Mouse (Mus musculus): Measurements from ENCODE around the gene Adsl. TPM values are rescaled to one million over a fixed set of nuclear protein-coding genes. Genes with fewer than 3 reads are reported as not detected.

The Adsl gene
- polyA plus RNA-seq, 1 experiment from 2014 or later, result 101 TPM

DNA sequence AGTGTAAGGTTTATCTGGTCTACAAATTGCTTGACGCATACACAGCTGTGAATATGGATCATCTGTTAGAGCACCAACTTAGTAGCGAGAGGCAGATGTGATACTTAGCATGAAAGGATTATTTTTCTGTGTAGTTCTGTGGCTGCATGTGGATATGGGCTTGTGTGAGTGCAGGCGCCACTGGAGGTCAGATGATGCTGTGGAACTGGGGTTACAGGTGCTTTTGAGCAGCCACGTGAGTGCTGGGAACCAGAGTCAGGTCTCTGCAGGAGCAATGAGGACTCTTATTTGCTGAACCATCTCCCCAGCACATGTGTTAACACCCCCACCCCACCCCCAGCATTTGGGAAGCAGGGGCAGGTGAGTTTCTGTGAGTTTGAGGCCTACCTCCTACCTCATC is 1.1 kb downstream of the Adsl start:
- Histone ChIP-seq H3K36me3 (peaks cover 24% of the 10 kb centered on the region), H3K4me2 (replicated peaks) (peak overlapping the region; percentile 74), H3K4me1 (replicated peaks) (peaks cover 16% of the 10 kb centered on the region), H3K4me3 (replicated peaks) (peak overlapping the region; percentile 77), H3K27ac (no peak overlapping the region), H3K27me3 (no peaks in the 10 kb centered on the region), H3K9me3 (no peaks in the 10 kb centered on the region), H3K9ac (replicated peaks) (peak overlapping the region; percentile 73; the same call in 1 of the 2 replicates)
- no peak for ATAC-seq
- 61% methylated on average over 4 of the region's 4 CpGs for WGBS

DNA sequence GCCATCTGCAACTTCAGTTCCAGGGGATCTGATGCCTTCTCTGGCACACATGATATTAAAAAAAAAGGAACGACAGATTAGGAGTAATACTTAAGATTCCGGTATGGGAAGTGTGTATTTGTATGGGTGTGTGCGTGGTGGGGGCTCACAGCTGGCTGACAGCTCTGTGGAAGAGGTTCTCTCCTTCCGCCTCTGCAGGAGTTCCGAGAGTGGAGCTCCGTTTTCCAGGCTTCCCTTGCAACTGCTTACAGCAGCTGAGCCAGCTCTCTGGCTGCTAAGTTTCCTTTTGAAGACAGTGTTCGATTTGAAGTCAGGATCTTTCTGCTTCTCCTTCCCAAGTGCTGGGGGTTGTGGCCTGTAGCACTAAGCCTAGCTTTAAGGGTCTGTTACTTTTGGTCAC is 1.8 kb downstream of the Adsl start:
- peak overlapping the region; percentile 74 for H3K4me2 ChIP-seq (replicated peaks)

GRCm38 (mm10) chr15:80953971-80954370 is 5.7 kb downstream of the Adsl start:
- no peak for ATAC-seq
- peaks cover 17% of the 10 kb centered on the region for H3K4me1 ChIP-seq (replicated peaks)
- no peaks in the 10 kb centered on the region for H3K27me3 ChIP-seq
- no peaks in the 10 kb centered on the region for H3K9me3 ChIP-seq
- no peak overlapping the region for H3K4me3 ChIP-seq (replicated peaks)
- 94% methylated on average over 9 of the region's 9 CpGs for WGBS
- no peak overlapping the region for H3K4me2 ChIP-seq (replicated peaks)
- peaks cover 61% of the 10 kb centered on the region for H3K36me3 ChIP-seq
- no peak overlapping the region for H3K9ac ChIP-seq (replicated peaks)
- H3K27ac ChIP-seq, result no peak overlapping the region

More for the DNA sequence above, 1.8 kb downstream of the Adsl start:
- H3K27ac ChIP-seq, result no peak overlapping the region
- 91% methylated on average over 7 of the region's 7 CpGs for WGBS
- no peak for ATAC-seq
- H3K4me3 ChIP-seq (replicated peaks), result no peak overlapping the region
- no peaks in the 10 kb centered on the region for H3K27me3 ChIP-seq
- H3K36me3 ChIP-seq, result peaks cover 31% of the 10 kb centered on the region
- H3K9me3 ChIP-seq, result no peaks in the 10 kb centered on the region
- H3K4me1 ChIP-seq (replicated peaks), result peaks cover 20% of the 10 kb centered on the region
- no peak overlapping the region for H3K9ac ChIP-seq (replicated peaks)

GRCm38 (mm10) chr15:80954861-80955260 is 6.6 kb downstream of the Adsl start:
- no peak for ATAC-seq
- H3K4me3 ChIP-seq (replicated peaks), result no peak overlapping the region
- H3K9me3 ChIP-seq, result no peaks in the 10 kb centered on the region
- WGBS, result 61% methylated on average over 3 of the region's 3 CpGs
- H3K4me2 ChIP-seq (replicated peaks), result no peak overlapping the region
- peaks cover 69% of the 10 kb centered on the region for H3K36me3 ChIP-seq
- peaks cover 8% of the 10 kb centered on the region for H3K4me1 ChIP-seq (replicated peaks)
- H3K9ac ChIP-seq (replicated peaks), result 0 out of 2 replicates have a peak overlapping the region, but pooled peaks have one; percentile 28
- H3K27ac ChIP-seq, result no peak overlapping the region
- no peaks in the 10 kb centered on the region for H3K27me3 ChIP-seq

DNA sequence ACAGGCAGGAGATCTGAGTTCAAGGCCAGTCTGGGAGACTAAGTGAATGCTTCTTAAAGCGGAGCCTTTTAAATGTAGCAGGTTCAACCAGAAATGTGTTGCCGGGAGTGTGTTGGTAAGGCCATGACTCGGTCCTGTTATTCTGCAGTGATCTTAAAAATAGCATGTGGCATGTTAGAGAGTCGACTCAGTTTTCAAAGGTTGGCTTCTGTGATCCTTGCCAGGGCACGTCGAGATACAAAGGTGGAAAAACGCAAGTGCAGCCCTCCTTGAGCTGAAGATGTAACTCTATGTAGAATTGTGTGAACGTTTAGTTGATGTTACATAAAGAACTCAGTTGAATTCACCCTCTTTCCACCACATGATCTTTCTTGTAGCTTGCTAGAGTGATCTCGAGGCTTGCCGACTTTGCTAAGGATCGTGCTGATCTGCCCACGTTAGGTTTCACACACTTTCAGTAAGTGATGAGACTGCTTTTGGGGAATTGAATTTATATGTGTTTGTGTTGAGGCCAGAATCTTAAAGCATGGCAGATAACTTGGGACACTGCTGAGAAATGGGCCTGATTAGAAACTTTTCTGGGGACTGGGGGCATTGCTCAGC is 7.6 kb downstream of the Adsl start:
- Histone ChIP-seq H3K9me3 (no peaks in the 10 kb centered on the region), H3K9ac (replicated peaks) (no peak overlapping the region), H3K4me1 (replicated peaks) (peaks cover 5% of the 10 kb centered on the region; the same call in 1 of the 2 replicates), H3K36me3 (peaks cover 79% of the 10 kb centered on the region), H3K4me2 (replicated peaks) (no peak overlapping the region), H3K27me3 (no peaks in the 10 kb centered on the region), H3K4me3 (replicated peaks) (no peak overlapping the region), H3K27ac (no peak overlapping the region)
- WGBS, result 97% methylated on average over 12 of the region's 12 CpGs
- no peak for ATAC-seq

DNA sequence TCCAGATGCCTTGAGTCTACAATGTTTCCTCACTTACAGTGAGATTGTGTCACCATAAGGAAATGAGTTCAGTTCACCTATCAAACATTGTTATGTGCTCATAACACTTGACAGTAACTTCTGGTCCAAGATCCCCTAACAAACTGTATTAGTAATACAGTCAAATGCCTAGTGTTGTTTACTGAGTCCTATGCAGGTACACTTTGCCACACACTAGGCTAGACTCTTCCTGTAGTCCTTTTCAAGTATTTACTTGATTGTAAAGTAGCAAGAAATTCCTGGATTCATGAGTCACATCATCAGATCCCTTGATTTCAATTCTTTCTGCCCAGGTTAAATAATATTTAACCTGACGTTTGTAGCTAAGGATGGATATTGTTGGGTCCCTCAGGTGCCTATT is 21.1 kb downstream of the Adsl start:
- Histone ChIP-seq H3K36me3 (peaks cover 58% of the 10 kb centered on the region), H3K9me3 (no peaks in the 10 kb centered on the region), H3K4me3 (replicated peaks) (no peak overlapping the region), H3K4me2 (replicated peaks) (no peak overlapping the region), H3K27me3 (no peaks in the 10 kb centered on the region), H3K27ac (no peak overlapping the region), H3K4me1 (replicated peaks) (no peaks in the 10 kb centered on the region), H3K9ac (replicated peaks) (no peak overlapping the region)
- no peak for ATAC-seq
- WGBS, result 87% methylated on average over 1 of the region's 1 CpGs

- H3K4me2 ChIP-seq (replicated peaks), result no peak overlapping the region
- H3K4me1 ChIP-seq (replicated peaks), result peaks cover 12% of the 10 kb centered on the region
- H3K36me3 ChIP-seq, result peaks cover 15% of the 10 kb centered on the region
- H3K9me3 ChIP-seq, result no peaks in the 10 kb centered on the region
- no peak overlapping the region for H3K27ac ChIP-seq
- no peak for ATAC-seq
- H3K9ac ChIP-seq (replicated peaks), result no peak overlapping the region
- WGBS, result 58% methylated on average over 5 of the region's 5 CpGs
- no peaks in the 10 kb centered on the region for H3K27me3 ChIP-seq
- no peak overlapping the region for H3K4me3 ChIP-seq (replicated peaks)
These were observed 26.0 kb downstream of the Adsl start for GRCm38 (mm10) chr15:80974311-80974710.

DNA sequence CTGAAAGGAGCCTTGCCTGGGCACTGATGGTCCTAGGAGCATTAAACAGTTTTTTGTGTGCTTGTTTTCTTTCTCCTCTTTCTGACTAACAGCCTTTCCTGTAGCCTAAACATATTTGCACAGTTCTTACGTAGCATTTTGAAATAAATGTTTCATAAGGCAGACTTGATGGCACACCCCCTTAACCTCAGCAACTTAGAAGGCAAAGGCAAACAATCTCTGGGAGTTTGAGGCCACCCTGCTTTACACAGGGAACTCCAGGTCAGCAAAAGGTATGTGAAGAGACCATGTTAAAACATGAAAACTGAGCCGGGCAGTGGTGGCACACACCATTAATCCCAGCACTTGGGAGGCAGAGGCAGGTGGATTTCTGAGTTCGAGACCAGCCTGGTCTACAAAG is 27.4 kb downstream of the Adsl start:
- H3K9ac ChIP-seq (replicated peaks), result no peak overlapping the region
- peaks cover 17% of the 10 kb centered on the region for H3K4me1 ChIP-seq (replicated peaks)
- no peak overlapping the region for H3K4me3 ChIP-seq (replicated peaks)
- H3K4me2 ChIP-seq (replicated peaks), result no peak overlapping the region
- no peaks in the 10 kb centered on the region for H3K27me3 ChIP-seq
- H3K9me3 ChIP-seq, result no peaks in the 10 kb centered on the region
- H3K27ac ChIP-seq, result no peak overlapping the region
- WGBS, result 92% methylated on average over 3 of the region's 3 CpGs
- no peak for ATAC-seq
- H3K36me3 ChIP-seq, result 0 out of 2 replicates have a peak, but pooled peaks cover 3% of the 10 kb centered on the region

- under 1% methylated on average over 60 of the region's 67 CpGs for WGBS
- Histone ChIP-seq H3K4me2 (replicated peaks) (peak within 1 kb of the TSS; percentile 80), H3K27me3 (no peaks in the 10 kb centered on the region), H3K27ac (peak within 1 kb of the TSS; percentile 56), H3K9ac (replicated peaks) (peak within 1 kb of the TSS; percentile 85), H3K9me3 (no peaks in the 10 kb centered on the region), H3K4me3 (replicated peaks) (peak within 1 kb of the TSS; percentile 88), H3K36me3 (no peaks in the 10 kb centered on the region), H3K4me1 (replicated peaks) (peaks cover 17% of the 10 kb centered on the region)
- peak; percentile 97 for ATAC-seq
These were observed 29.5 kb downstream of the Adsl start, which contains the start of gene Sgsm3 for GRCm38 (mm10) chr15:80977620-80978334. TSS of gene Sgsm3 (plus strand) at chr15:80977765.

GRCm38 (mm10) chr15:80979611-80980010 is 31.3 kb downstream of the Adsl start:
- Histone ChIP-seq H3K4me1 (replicated peaks) (peaks cover 17% of the 10 kb centered on the region), H3K9me3 (no peaks in the 10 kb centered on the region), H3K27ac (no peak overlapping the region), H3K4me3 (replicated peaks) (no peak overlapping the region), H3K9ac (replicated peaks) (no peak overlapping the region), H3K27me3 (no peaks in the 10 kb centered on the region), H3K4me2 (replicated peaks) (no peak overlapping the region), H3K36me3 (no peaks in the 10 kb centered on the region)
- ATAC-seq, result no peak
- WGBS, result 87% methylated on average over 4 of the region's 4 CpGs

- Histone ChIP-seq H3K9ac (replicated peaks) (no peak overlapping the region), H3K4me2 (replicated peaks) (no peak overlapping the region), H3K9me3 (no peaks in the 10 kb centered on the region), H3K4me1 (replicated peaks) (peaks cover 17% of the 10 kb centered on the region), H3K36me3 (no peaks in the 10 kb centered on the region), H3K27me3 (no peaks in the 10 kb centered on the region), H3K27ac (no peak overlapping the region), H3K4me3 (replicated peaks) (no peak overlapping the region)
- ATAC-seq, result no peak
- WGBS, result 95% methylated on average over 4 of the region's 4 CpGs
These were observed 32.9 kb downstream of the Adsl start for GRCm38 (mm10) chr15:80981176-80981575.

- H3K4me2 ChIP-seq (replicated peaks), result no peak overlapping the region
- no peaks in the 10 kb centered on the region for H3K9me3 ChIP-seq
- no peak overlapping the region for H3K9ac ChIP-seq (replicated peaks)
- H3K4me1 ChIP-seq (replicated peaks), result peaks cover 13% of the 10 kb centered on the region
- 91% methylated on average over 2 of the region's 2 CpGs for WGBS
- no peaks in the 10 kb centered on the region for H3K27me3 ChIP-seq
- H3K27ac ChIP-seq, result no peak overlapping the region
- H3K36me3 ChIP-seq, result no peaks in the 10 kb centered on the region
- ATAC-seq, result no peak
- H3K4me3 ChIP-seq (replicated peaks), result no peak overlapping the region
These were observed 35.0 kb downstream of the Adsl start for GRCm38 (mm10) chr15:80983264-80983663.
